Mouse (Mus musculus) stomach, embryonic 15.5 days (tissue): ENCODE results near the gene Tnfsf15. TPM values are rescaled to one million over a fixed set of nuclear protein-coding genes. Genes with fewer than 3 reads are reported as not detected.

Source experiments
- ATAC-seq: fragments of 200-750 bp; cut with Nextera tagmentation; 2 replicates; pipeline ENCODE4 v1.8.0; 2017; ENCODE audit warnings: low read depth, moderate number of reproducible peaks, moderate TSS enrichment; ENCODE audit not compliant: insufficient read depth, low FRiP score
- H3K27ac ChIP-seq: fragments of 300-500 bp; sonication (generic); 2 replicates; pipeline ENCODE4 v1.5.1; 2015; ENCODE audit warnings: mild to moderate bottlenecking, inconsistent platforms
- H3K27me3 ChIP-seq: fragments of 300-500 bp; sonication (generic); replicated peaks from 2 replicates; pipeline ENCODE4 v1.6.1; 2015; ENCODE audit warnings: inconsistent platforms
- H3K36me3 ChIP-seq: fragments of 300-500 bp; sonication (generic); 2 replicates; pipeline ENCODE4 v1.6.1; 2015; ENCODE audit warnings: inconsistent platforms
- H3K4me1 ChIP-seq: fragments of 300-500 bp; sonication (generic); 2 replicates; pipeline ENCODE4 v1.6.1; 2015; ENCODE audit warnings: inconsistent platforms
- H3K4me2 ChIP-seq: fragments of 300-500 bp; sonication (generic); 2 replicates; pipeline ENCODE4 v1.6.1; 2015; ENCODE audit warnings: mild to moderate bottlenecking, inconsistent platforms
- H3K4me3 ChIP-seq: fragments of 300-500 bp; sonication (generic); replicated peaks from 2 replicates; pipeline ENCODE4 v1.5.1; 2015; ENCODE audit warnings: inconsistent platforms
- H3K9ac ChIP-seq: fragments of 300-500 bp; sonication (generic); 2 replicates; pipeline ENCODE4 v1.6.1; 2015; ENCODE audit warnings: inconsistent platforms
- H3K9me3 ChIP-seq: fragments of 300-500 bp; sonication (generic); 2 replicates; pipeline ENCODE4 v1.6.1; 2016; ENCODE audit warnings: inconsistent platforms
- WGBS: fragments of 180-500 bp; shearing (Covaris S2); methylation state at CpG from one replicate; pipeline ENCODE4 v1.1.7; 2015; 5-methylcytosine and 5-hydroxymethylcytosine counted together
- polyA plus RNA-seq: library from polyadenylated mRNA; unstranded; fragments of >200 nt; fragmentation: Nextera tagmentation; extraction: Ambion mirVana; gene quantifications from 2 replicates; pipeline ENCODE4 v1.2.1, GENCODE M21; 2015

Tnfsf15 gene
- polyA plus RNA-seq, 1 experiment from 2014 or later = 0.10 TPM

DNA sequence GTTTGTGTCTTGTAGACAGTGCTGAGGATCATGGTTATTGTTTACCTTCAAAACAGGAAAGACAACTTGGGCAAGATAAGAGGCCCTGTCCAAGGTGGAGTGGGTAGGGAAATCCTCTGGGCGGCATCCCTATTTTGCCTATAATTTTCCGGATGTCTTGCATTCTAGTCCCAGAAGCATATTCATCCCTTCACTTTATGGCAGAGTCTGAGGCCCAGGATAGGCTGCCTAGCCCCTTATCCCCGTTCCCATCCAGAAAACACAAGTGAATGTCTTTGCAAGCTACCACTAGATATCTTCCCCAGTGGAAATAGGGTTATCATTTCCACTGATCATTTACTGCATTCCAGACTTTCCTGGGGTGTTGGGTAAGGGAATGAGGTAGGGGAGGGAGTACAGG, 4.9 kb downstream of the Tnfsf15 start:
- no peak overlapping the region for H3K9ac ChIP-seq
- no peak overlapping the region for H3K27ac ChIP-seq
- no peaks in the 10 kb centered on the region for H3K27me3 ChIP-seq
- peaks cover 19% of the 10 kb centered on the region for H3K4me1 ChIP-seq
- no peak overlapping the region for H3K4me3 ChIP-seq
- no peak overlapping the region for H3K4me2 ChIP-seq
- ATAC-seq = no peak
- H3K36me3 ChIP-seq = no peaks in the 10 kb centered on the region
- 92% methylated on average over 3 of the region's 3 CpGs for WGBS
- no peaks in the 10 kb centered on the region for H3K9me3 ChIP-seq

DNA sequence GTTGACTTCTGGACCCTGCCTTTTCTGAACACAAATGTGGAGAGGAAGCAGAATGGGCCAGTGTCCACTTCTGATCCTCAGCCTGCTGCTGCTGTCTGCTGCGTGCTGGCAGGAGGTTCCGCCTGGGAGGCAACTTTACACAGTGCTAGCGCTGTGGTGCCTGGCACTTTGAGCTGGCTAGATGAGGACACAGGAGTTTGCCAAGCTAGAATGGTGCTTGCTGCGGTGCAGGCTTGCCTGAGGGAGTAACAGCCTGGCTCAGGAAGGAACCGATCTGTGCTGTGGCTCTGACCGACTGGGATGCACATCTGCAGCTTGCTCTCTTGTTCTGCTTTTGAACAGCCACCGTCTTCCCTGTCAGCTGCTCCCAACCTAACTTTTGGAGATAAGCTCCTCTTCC, 5.4 kb downstream of the Tnfsf15 start:
- no peak overlapping the region for H3K9ac ChIP-seq
- H3K9me3 ChIP-seq = no peaks in the 10 kb centered on the region
- no peak overlapping the region for H3K27ac ChIP-seq
- no peaks in the 10 kb centered on the region for H3K36me3 ChIP-seq
- H3K4me2 ChIP-seq = no peak overlapping the region
- H3K4me1 ChIP-seq = peaks cover 15% of the 10 kb centered on the region
- 66% methylated on average over 7 of the region's 7 CpGs for WGBS
- ATAC-seq = no peak
- H3K27me3 ChIP-seq = no peaks in the 10 kb centered on the region
- H3K4me3 ChIP-seq = no peak overlapping the region

DNA sequence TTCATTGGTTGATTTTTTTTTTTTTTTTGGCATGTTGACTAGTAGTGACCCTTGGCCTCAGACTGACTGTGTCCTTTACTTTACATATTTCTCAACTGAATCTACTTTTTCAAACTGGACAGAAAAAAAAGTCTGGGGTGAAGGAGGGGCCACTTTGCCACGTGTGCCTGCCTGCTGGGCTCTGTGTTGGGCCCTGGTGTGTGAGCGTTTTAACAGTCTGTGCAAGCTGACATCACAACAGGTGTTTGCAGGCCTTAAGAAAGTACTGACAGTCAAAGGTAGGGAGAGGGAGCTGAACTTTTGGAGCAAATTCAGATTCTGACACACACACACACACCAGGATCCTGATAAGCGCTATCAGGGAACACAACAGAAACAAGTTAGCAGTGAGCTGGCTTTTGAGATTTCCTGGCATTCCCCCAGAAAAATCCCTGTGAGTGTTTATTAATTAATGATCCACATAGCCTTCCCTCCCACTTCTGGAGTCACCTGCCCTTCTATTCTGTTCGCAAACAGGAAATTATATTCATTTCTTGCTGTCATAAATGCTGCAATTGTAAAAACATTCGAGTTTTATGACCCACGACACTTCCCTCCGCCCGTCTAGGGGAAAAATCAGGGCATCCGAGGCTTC, 6.4 kb downstream of the Tnfsf15 start:
- H3K4me2 ChIP-seq = no peak overlapping the region
- no peaks in the 10 kb centered on the region for H3K27me3 ChIP-seq
- H3K36me3 ChIP-seq = no peaks in the 10 kb centered on the region
- no peak overlapping the region for H3K9ac ChIP-seq
- H3K9me3 ChIP-seq = no peaks in the 10 kb centered on the region
- H3K4me3 ChIP-seq = no peak overlapping the region
- peaks cover 11% of the 10 kb centered on the region for H3K4me1 ChIP-seq
- WGBS = 60% methylated on average over 9 of the region's 9 CpGs
- H3K27ac ChIP-seq = no peak overlapping the region
- ATAC-seq = 0 out of 2 replicates have a peak, but pooled peaks have one; percentile 11

DNA sequence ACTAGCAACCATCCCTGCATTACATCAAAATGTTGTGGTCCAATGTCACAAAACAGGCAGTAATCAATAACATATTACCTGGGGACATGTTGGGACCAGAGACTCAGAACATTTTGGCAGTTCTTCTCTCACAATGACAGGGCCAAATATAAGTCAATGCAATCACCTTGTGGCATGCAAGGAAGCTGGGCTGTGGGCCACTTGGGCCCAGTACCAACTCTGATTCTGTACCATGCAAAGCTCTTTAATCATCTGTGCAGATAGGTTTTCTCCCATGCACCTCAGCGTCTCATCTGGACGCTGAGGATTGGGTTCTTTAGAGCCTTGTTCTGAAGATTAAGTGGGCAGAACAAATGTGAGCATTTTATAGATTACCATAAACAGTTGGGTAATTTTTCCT, 13.6 kb downstream of the Tnfsf15 start:
- Histone ChIP-seq H3K9me3 (no peaks in the 10 kb centered on the region), H3K27me3 (no peaks in the 10 kb centered on the region), H3K4me3 (no peak overlapping the region), H3K36me3 (no peaks in the 10 kb centered on the region), H3K4me2 (no peak overlapping the region), H3K27ac (no peak overlapping the region), H3K9ac (no peak overlapping the region), H3K4me1 (no peaks in the 10 kb centered on the region)
- no peak for ATAC-seq
- 57% methylated on average over 2 of the region's 2 CpGs for WGBS

DNA sequence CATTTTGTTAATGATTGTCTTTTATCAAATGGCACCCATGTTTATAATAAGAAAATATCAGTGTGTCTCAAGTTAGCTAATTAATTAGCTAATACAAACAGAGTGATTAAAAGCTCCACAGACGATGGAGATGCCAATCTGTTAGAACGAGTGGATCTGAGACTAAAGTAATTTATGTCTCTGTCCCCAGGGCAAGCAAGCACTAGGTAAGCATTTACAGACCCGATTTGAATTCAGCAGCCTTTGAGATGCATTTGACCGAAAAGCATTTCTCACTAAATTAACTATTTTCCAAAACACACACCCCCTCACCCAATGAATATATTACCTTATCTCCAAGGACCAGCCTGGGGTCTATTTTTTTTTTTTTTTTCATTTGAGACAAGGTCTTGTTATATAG, 18.2 kb downstream of the Tnfsf15 start:
- Histone ChIP-seq H3K4me3 (no peak overlapping the region), H3K4me2 (no peak overlapping the region), H3K9me3 (no peaks in the 10 kb centered on the region), H3K9ac (no peak overlapping the region), H3K4me1 (no peaks in the 10 kb centered on the region), H3K27me3 (no peaks in the 10 kb centered on the region), H3K27ac (no peak overlapping the region), H3K36me3 (no peaks in the 10 kb centered on the region)
- WGBS = 54% methylated on average over 4 of the region's 4 CpGs
- ATAC-seq = no peak

DNA sequence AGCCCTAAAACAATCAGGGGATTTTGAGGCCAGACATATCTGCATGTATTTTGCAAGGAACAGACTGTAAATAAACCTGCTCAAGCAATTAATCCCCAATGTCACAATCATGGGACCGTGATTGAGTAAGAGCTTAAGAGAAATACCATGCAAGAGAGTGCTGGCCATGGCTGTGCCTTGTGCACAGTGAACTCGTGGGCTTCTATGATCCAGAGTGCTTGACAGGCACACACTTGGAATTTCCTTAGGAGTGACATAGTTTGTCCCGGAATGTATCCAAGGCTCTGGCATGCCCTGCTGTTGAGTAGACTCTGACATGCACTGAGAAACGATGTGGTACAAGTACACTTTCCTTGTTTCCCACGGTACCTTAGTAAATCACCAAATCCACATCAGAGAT, 18.9 kb downstream of the Tnfsf15 start:
- Histone ChIP-seq H3K4me1 (no peaks in the 10 kb centered on the region), H3K36me3 (no peaks in the 10 kb centered on the region), H3K9ac (no peak overlapping the region), H3K27ac (no peak overlapping the region), H3K9me3 (no peaks in the 10 kb centered on the region), H3K4me2 (no peak overlapping the region), H3K4me3 (no peak overlapping the region), H3K27me3 (no peaks in the 10 kb centered on the region)
- ATAC-seq = no peak
- 43% methylated on average over 5 of the region's 5 CpGs for WGBS

DNA sequence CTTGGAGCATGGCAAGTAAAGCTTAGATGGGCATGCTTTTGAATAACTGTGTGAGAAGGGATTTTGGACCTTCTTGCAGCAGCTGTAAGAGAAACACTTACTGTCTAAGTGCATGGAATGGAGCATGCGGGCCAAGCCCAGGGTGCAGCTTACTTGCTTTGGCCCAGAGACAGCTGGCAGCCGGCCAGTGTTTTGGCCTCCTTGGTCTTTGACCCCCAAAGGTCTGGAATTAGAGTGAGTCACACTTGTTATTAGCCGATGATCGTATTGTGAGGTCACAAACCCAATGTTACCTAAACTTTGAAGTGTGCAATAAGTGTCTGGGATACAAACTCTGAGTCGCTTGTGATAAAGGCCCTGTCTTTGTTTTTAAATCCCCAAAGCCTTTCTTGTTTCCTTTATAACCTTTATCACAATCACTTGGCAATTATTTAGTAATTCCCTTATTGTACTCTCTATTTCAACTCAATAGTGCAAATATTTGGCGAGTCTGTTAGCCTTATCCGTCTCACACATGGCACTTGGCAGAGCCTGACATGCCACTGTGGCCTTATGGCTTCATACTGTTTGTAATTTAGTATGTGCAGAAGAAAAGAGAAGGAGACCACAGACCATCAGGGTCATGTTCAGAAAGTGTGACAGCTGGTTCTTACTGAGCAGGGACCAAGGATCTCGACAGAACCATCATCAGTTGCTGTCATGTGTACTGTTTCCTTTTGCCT, 26.8 kb downstream of the Tnfsf15 start:
- H3K4me2 ChIP-seq = no peak overlapping the region
- no peak overlapping the region for H3K4me3 ChIP-seq
- H3K27ac ChIP-seq = no peak overlapping the region
- no peaks in the 10 kb centered on the region for H3K36me3 ChIP-seq
- 32% methylated on average over 8 of the region's 8 CpGs for WGBS
- no peak overlapping the region for H3K9ac ChIP-seq
- no peaks in the 10 kb centered on the region for H3K4me1 ChIP-seq
- ATAC-seq = peak; percentile 87
- peaks cover 5% of the 10 kb centered on the region; the same call in 1 of the 2 replicates for H3K27me3 ChIP-seq
- H3K9me3 ChIP-seq = no peaks in the 10 kb centered on the region

DNA sequence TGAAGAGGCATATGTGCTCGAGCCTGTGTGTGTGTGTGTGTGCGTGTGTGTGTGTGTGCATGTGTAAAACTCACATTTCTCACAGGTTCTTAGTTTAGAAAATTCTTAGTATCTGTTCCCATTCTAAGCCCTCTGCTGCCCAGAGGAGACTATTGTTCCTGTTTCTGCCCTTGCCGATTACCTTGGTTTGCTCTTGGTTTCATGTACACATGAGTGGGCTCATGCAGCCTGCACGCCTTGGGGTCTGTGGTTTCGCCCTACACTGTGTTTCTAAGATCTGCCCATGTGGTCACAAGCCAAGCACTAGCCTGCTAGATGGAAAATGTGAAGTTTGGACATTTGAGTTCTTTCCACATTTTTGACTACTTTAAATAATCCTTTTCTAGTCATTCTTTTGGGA, 33.0 kb downstream of the Tnfsf15 start:
- Histone ChIP-seq H3K9me3 (no peaks in the 10 kb centered on the region), H3K27me3 (no peaks in the 10 kb centered on the region), H3K9ac (no peak overlapping the region), H3K4me1 (no peaks in the 10 kb centered on the region), H3K4me2 (no peak overlapping the region), H3K27ac (no peak overlapping the region), H3K4me3 (no peak overlapping the region), H3K36me3 (no peaks in the 10 kb centered on the region)
- WGBS = 86% methylated on average over 5 of the region's 5 CpGs
- ATAC-seq = no peak

DNA sequence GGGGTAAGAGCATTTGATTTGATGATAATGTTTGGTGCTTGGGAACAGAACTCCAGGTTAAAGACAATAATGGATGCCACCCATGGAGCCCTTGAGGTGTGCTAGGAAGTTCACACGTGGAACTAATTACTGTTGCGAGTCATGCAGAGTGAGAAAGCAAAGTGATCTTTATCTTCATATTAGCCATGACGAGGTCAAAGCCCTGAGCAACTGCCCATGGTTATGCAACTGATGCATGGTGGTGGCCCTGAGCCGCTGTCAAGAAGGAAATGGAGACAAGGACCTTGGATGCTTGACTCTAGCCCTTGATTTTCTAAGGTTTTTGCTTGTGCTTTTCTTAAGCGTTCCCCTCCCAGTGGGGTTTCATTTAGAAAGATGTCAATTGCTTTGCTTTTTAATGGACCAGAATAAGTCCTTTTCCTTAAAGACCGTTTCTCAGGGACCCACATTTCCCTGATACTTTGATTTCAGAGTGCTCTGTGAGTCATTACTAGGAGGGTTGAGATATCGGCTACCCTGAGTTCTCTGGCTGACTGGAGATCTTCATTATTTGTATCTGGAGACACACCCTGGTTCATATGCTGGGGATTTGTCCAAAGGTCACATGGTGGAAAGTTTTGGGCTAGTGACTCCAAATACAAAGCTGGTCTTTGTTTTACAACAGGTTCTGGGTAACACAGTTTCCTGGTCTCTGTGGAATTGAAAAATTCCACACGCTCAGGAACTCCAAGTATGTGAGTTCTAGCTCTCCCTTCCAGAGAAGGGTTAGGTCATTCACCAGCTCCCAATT, 34.3 kb downstream of the Tnfsf15 start:
- WGBS = 77% methylated on average over 8 of the region's 8 CpGs
- ATAC-seq = no peak

DNA sequence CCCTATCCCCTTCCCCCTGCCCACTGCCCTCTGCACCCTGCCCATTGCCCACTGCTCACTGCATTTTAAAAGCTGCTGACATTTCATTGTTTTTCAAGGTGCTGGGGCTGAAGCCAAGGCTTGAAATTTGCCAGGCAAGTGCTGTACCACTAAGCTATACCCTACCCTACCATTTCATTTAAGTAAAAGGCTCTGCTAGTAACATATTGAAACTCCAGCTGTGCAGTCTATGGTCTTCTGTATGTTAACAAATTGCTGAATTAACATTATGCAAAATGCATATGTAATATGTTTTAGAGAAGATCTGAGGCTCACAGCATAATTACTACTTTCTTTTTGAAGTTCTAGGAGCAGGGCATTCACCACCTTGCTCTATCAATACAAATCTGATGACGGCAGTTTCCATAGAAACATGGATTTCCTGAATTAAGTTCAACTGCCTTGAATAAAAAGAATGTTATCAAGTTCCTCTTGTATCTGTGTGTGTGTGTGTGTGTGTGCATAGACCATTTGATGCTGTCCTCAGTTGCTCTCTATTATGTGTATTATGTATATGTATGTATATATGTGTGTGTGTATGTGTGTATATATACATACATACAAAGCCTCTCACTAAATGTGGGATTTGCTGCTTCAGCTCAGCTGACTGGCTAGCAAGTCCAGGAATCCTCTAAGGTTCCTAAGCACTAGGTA, 38.5 kb downstream of the Tnfsf15 start:
- Histone ChIP-seq H3K4me3 (no peak overlapping the region), H3K9ac (no peak overlapping the region), H3K9me3 (no peaks in the 10 kb centered on the region), H3K36me3 (no peaks in the 10 kb centered on the region), H3K4me1 (no peaks in the 10 kb centered on the region), H3K27me3 (no peaks in the 10 kb centered on the region), H3K4me2 (no peak overlapping the region), H3K27ac (no peak overlapping the region)
- WGBS = 74% methylated on average over 1 of the region's 1 CpGs
- no peak for ATAC-seq

More for the DNA sequence above, 34.3 kb downstream of the Tnfsf15 start:
- no peak overlapping the region for H3K4me3 ChIP-seq
- no peaks in the 10 kb centered on the region for H3K36me3 ChIP-seq
- no peaks in the 10 kb centered on the region for H3K27me3 ChIP-seq
- H3K9ac ChIP-seq = no peak overlapping the region
- H3K9me3 ChIP-seq = no peaks in the 10 kb centered on the region
- no peak overlapping the region for H3K4me2 ChIP-seq
- H3K27ac ChIP-seq = no peak overlapping the region
- no peaks in the 10 kb centered on the region for H3K4me1 ChIP-seq

DNA sequence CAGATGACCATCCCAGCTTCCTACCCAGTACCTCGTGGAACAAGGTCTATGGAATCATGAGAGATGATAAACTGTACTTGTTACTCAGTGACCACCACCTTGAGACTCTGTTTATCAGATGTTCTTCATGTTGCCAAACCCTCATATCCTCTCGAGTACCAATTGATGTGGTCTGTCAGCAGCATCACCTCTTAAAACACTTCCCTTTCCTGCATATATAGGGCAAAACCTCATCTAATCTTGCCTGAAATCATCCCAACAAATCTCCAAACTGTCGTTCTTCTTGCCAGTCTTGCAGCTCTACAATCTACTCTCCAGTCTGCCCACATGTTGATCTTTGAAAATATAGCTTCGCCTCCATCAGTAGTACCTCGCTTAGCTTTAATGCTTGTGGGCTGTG, 40.7 kb downstream of the Tnfsf15 start:
- H3K36me3 ChIP-seq = no peaks in the 10 kb centered on the region
- H3K9ac ChIP-seq = no peak overlapping the region
- 68% methylated on average over 5 of the region's 5 CpGs for WGBS
- no peak for ATAC-seq
- H3K4me1 ChIP-seq = no peaks in the 10 kb centered on the region
- no peak overlapping the region for H3K27ac ChIP-seq
- no peaks in the 10 kb centered on the region for H3K9me3 ChIP-seq
- H3K4me2 ChIP-seq = no peak overlapping the region
- no peak overlapping the region for H3K4me3 ChIP-seq
- 0 out of 2 replicates have a peak, but pooled peaks cover 4% of the 10 kb centered on the region for H3K27me3 ChIP-seq
